Mouse (Mus musculus): ENCODE results near the gene Mrtfa. TPM values are rescaled to one million over a fixed set of nuclear protein-coding genes. Genes with fewer than 3 reads are reported as not detected.

The Mrtfa gene
- polyA plus RNA-seq, 1 experiment from 2014 or later = 22.3 TPM

GRCm38 (mm10) chr15:81212976-81213375 lies 22.4 kb upstream of the Mrtfa start:
- no peaks in the 10 kb centered on the region for H3K27me3 ChIP-seq (ENCODE audit: control insufficient read depth, insufficient read depth, low read length)
- H3K4me2 ChIP-seq (ENCODE audit: low read depth, severe bottlenecking) = no peak overlapping the region
- no peaks in the 10 kb centered on the region for H3K36me3 ChIP-seq (ENCODE audit: control insufficient read depth, insufficient read depth, low read length)
- DNase-seq (ENCODE audit: low spot score) = peak; percentile 63
- H3K9ac ChIP-seq (ENCODE audit: low read length) = no peak overlapping the region
- WGBS = 40% methylated on average over 15 of the region's 15 CpGs
- H3K27ac ChIP-seq (replicated peaks; ENCODE audit: low read depth, low read length) = no peak overlapping the region
- H3K9me3 ChIP-seq (ENCODE audit: control insufficient read depth, low read length) = no peaks in the 10 kb centered on the region
- ATAC-seq (ENCODE audit: insufficient number of reproducible peaks, low FRiP score, low TSS enrichment, low read depth) = 0 out of 2 replicates have a peak, but pooled peaks have one; percentile 13
- H3K4me3 ChIP-seq (ENCODE audit: low read depth, low read length) = no peak overlapping the region
- no peaks in the 10 kb centered on the region for H3K4me1 ChIP-seq (ENCODE audit: control insufficient read depth, insufficient read depth, low read length)

DNA sequence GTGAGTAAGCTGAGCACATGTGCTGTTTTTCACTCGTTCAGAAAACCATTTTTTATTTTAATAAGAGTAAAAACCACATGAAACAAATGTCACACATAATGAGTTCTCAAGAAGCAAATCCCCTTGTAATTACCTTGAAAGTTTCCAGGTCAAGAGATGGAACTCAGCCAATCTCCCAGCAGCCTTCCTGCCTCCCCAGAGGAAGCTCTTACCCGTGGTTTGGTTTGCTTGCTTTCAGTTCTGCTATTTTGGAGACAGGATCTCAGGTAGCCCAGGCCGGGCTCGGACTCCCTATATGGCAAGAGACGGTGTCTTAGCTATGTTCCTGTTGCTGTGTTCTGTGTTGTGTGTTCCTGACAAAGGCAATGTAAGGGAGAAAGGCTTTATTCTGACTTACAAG lies 19.9 kb upstream of the Mrtfa start:
- ATAC-seq (ENCODE audit: insufficient number of reproducible peaks, low FRiP score, low TSS enrichment, low read depth) (no peak), DNase-seq (ENCODE audit: low spot score) (no peak)
- Histone ChIP-seq H3K4me1 (ENCODE audit: control insufficient read depth, insufficient read depth, low read length) (no peaks in the 10 kb centered on the region), H3K27ac (replicated peaks; ENCODE audit: low read depth, low read length) (no peak overlapping the region), H3K4me2 (ENCODE audit: low read depth, severe bottlenecking) (no peak overlapping the region), H3K27me3 (ENCODE audit: control insufficient read depth, insufficient read depth, low read length) (no peaks in the 10 kb centered on the region), H3K36me3 (ENCODE audit: control insufficient read depth, insufficient read depth, low read length) (no peaks in the 10 kb centered on the region), H3K9me3 (ENCODE audit: control insufficient read depth, low read length) (no peaks in the 10 kb centered on the region), H3K4me3 (ENCODE audit: low read depth, low read length) (no peak overlapping the region), H3K9ac (ENCODE audit: low read length) (no peak overlapping the region)
- 75% methylated on average over 5 of the region's 5 CpGs for WGBS

DNA sequence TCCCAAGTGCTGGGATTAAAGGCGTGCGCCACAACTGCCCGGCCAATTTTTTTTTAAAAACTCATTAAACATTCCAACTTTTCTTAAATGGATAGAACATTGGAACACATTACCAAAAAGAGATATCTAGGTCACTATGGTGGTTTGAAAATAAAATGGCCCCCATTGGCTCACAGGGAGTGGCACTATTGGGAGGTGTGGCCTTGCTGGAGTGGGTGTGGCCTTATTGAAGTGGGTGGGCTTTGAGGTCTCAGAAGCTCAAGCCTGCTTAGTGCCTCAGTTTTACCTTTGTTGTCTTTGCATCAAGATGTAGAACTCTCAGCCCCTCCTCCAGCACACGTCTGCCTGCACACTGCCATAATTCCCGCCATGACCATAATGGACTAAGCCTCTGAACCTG lies 11.9 kb upstream of the Mrtfa start:
- no peaks in the 10 kb centered on the region for H3K27me3 ChIP-seq (ENCODE audit: control insufficient read depth, insufficient read depth, low read length)
- H3K9me3 ChIP-seq (ENCODE audit: control insufficient read depth, low read length) = no peaks in the 10 kb centered on the region
- H3K36me3 ChIP-seq (ENCODE audit: control insufficient read depth, insufficient read depth, low read length) = no peaks in the 10 kb centered on the region
- no peak overlapping the region for H3K9ac ChIP-seq (ENCODE audit: low read length)
- no peak overlapping the region for H3K4me2 ChIP-seq (ENCODE audit: low read depth, severe bottlenecking)
- no peaks in the 10 kb centered on the region for H3K4me1 ChIP-seq (ENCODE audit: control insufficient read depth, insufficient read depth, low read length)
- 95% methylated on average over 5 of the region's 5 CpGs for WGBS
- DNase-seq (ENCODE audit: low spot score) (no peak), ATAC-seq (ENCODE audit: insufficient number of reproducible peaks, low FRiP score, low TSS enrichment, low read depth) (no peak)
- H3K4me3 ChIP-seq (ENCODE audit: low read depth, low read length) = no peak overlapping the region
- H3K27ac ChIP-seq (replicated peaks; ENCODE audit: low read depth, low read length) = no peak overlapping the region

DNA sequence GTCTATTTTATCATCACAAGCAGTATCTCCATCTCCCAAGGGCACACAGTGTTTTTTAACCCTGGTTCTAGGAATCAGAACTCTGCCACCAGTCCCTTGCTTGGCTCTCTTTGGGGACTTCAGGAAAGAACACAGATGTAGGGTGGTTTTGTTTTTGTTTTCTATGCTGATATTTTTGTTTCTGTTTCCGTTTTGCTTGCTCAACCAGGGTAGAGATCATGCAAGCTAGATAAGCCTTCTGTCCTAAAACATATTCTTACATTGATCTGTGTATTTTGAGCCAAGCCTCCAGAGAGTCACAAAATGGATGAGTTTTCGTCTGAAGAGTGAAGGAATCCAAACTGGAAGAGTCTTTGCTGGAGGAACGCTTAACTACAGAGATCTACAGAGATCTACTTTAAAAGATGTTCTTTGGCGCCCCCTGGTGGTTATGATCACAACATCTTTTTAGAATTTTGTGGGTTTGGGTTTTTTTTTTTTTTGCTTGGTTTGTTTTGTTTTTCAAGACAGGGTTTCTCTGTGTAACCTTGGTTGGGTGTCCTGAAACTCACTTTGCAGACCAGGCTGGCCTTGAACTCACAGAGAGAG lies 8.9 kb upstream of the Mrtfa start:
- DNase-seq (ENCODE audit: low spot score) = peak; percentile 85
- WGBS = 31% methylated on average over 4 of the region's 4 CpGs

GRCm38 (mm10) chr15:81198447-81198846 lies 7.9 kb upstream of the Mrtfa start:
- H3K36me3 ChIP-seq (ENCODE audit: control insufficient read depth, insufficient read depth, low read length) = no peaks in the 10 kb centered on the region
- no peaks in the 10 kb centered on the region for H3K9me3 ChIP-seq (ENCODE audit: control insufficient read depth, low read length)
- no peak overlapping the region for H3K27ac ChIP-seq (replicated peaks; ENCODE audit: low read depth, low read length)
- no peaks in the 10 kb centered on the region for H3K27me3 ChIP-seq (ENCODE audit: control insufficient read depth, insufficient read depth, low read length)
- no peak for DNase-seq (ENCODE audit: low spot score)
- H3K9ac ChIP-seq (ENCODE audit: low read length) = no peak overlapping the region
- no peak overlapping the region for H3K4me2 ChIP-seq (ENCODE audit: low read depth, severe bottlenecking)
- no peaks in the 10 kb centered on the region for H3K4me1 ChIP-seq (ENCODE audit: control insufficient read depth, insufficient read depth, low read length)
- H3K4me3 ChIP-seq (ENCODE audit: low read depth, low read length) = no peak overlapping the region
- 92% methylated on average over 5 of the region's 5 CpGs for WGBS
- no peak for ATAC-seq (ENCODE audit: insufficient number of reproducible peaks, low FRiP score, low TSS enrichment, low read depth)

More for the DNA sequence above, 8.9 kb upstream of the Mrtfa start:
- no peak overlapping the region for H3K4me2 ChIP-seq (ENCODE audit: low read depth, severe bottlenecking)
- no peak overlapping the region for H3K4me3 ChIP-seq (ENCODE audit: low read depth, low read length)
- H3K9ac ChIP-seq (ENCODE audit: low read length) = no peak overlapping the region
- H3K27ac ChIP-seq (replicated peaks; ENCODE audit: low read depth, low read length) = no peak overlapping the region
- no peaks in the 10 kb centered on the region for H3K27me3 ChIP-seq (ENCODE audit: control insufficient read depth, insufficient read depth, low read length)
- ATAC-seq (ENCODE audit: insufficient number of reproducible peaks, low FRiP score, low TSS enrichment, low read depth) = no peak
- H3K36me3 ChIP-seq (ENCODE audit: control insufficient read depth, insufficient read depth, low read length) = no peaks in the 10 kb centered on the region
- H3K4me1 ChIP-seq (ENCODE audit: control insufficient read depth, insufficient read depth, low read length) = no peaks in the 10 kb centered on the region
- H3K9me3 ChIP-seq (ENCODE audit: control insufficient read depth, low read length) = no peaks in the 10 kb centered on the region

GRCm38 (mm10) chr15:81197197-81197596 lies 6.6 kb upstream of the Mrtfa start:
- no peak overlapping the region for H3K4me2 ChIP-seq (ENCODE audit: low read depth, severe bottlenecking)
- no peaks in the 10 kb centered on the region for H3K36me3 ChIP-seq (ENCODE audit: control insufficient read depth, insufficient read depth, low read length)
- DNase-seq (ENCODE audit: low spot score) (no peak), ATAC-seq (ENCODE audit: insufficient number of reproducible peaks, low FRiP score, low TSS enrichment, low read depth) (no peak)
- 86% methylated on average over 10 of the region's 10 CpGs for WGBS
- H3K4me1 ChIP-seq (ENCODE audit: control insufficient read depth, insufficient read depth, low read length) = no peaks in the 10 kb centered on the region
- H3K4me3 ChIP-seq (ENCODE audit: low read depth, low read length) = no peak overlapping the region
- H3K27me3 ChIP-seq (ENCODE audit: control insufficient read depth, insufficient read depth, low read length) = no peaks in the 10 kb centered on the region
- no peak overlapping the region for H3K9ac ChIP-seq (ENCODE audit: low read length)
- H3K9me3 ChIP-seq (ENCODE audit: control insufficient read depth, low read length) = no peaks in the 10 kb centered on the region
- H3K27ac ChIP-seq (replicated peaks; ENCODE audit: low read depth, low read length) = no peak overlapping the region

- no peak for ATAC-seq (ENCODE audit: insufficient number of reproducible peaks, low FRiP score, low TSS enrichment, low read depth)
- H3K9ac ChIP-seq (ENCODE audit: low read length) = no peak overlapping the region
- H3K27ac ChIP-seq (replicated peaks; ENCODE audit: low read depth, low read length) = no peak overlapping the region
- 62% methylated on average over 4 of the region's 4 CpGs for WGBS
- H3K27me3 ChIP-seq (ENCODE audit: control insufficient read depth, insufficient read depth, low read length) = no peaks in the 10 kb centered on the region
- H3K9me3 ChIP-seq (ENCODE audit: control insufficient read depth, low read length) = no peaks in the 10 kb centered on the region
- no peaks in the 10 kb centered on the region for H3K36me3 ChIP-seq (ENCODE audit: control insufficient read depth, insufficient read depth, low read length)
- no peaks in the 10 kb centered on the region for H3K4me1 ChIP-seq (ENCODE audit: control insufficient read depth, insufficient read depth, low read length)
- no peak for DNase-seq (ENCODE audit: low spot score)
- H3K4me2 ChIP-seq (ENCODE audit: low read depth, severe bottlenecking) = no peak overlapping the region
- H3K4me3 ChIP-seq (ENCODE audit: low read depth, low read length) = no peak overlapping the region
Observed at GRCm38 (mm10) chr15:81195447-81195846, 4.9 kb upstream of the Mrtfa start.

DNA sequence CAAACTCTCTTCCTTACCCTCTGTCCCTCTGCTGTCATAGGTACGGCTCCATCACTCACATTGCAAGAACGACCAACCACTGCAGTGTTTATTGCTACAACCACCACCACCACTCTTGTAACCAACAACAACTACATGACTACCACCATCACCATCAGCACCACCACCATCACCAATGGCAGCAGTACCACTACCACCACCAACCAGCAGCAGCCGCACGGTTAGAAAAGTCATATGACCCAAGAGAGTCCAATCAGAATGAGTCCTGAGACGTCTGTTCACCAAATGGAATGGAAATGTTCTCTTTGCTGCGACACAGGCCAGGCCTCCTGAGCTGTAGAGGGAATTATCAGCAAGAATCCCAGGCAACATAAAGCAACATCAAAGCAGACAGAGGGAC lies 4.2 kb upstream of the Mrtfa start:
- WGBS = 87% methylated on average over 6 of the region's 6 CpGs
- ATAC-seq (ENCODE audit: insufficient number of reproducible peaks, low FRiP score, low TSS enrichment, low read depth) (no peak), DNase-seq (ENCODE audit: low spot score) (no peak)
- Histone ChIP-seq H3K4me1 (ENCODE audit: control insufficient read depth, insufficient read depth, low read length) (no peaks in the 10 kb centered on the region), H3K4me2 (ENCODE audit: low read depth, severe bottlenecking) (no peak overlapping the region), H3K9ac (ENCODE audit: low read length) (no peak overlapping the region), H3K36me3 (ENCODE audit: control insufficient read depth, insufficient read depth, low read length) (no peaks in the 10 kb centered on the region), H3K4me3 (ENCODE audit: low read depth, low read length) (no peak overlapping the region), H3K27me3 (ENCODE audit: control insufficient read depth, insufficient read depth, low read length) (no peaks in the 10 kb centered on the region), H3K9me3 (ENCODE audit: control insufficient read depth, low read length) (no peaks in the 10 kb centered on the region), H3K27ac (replicated peaks; ENCODE audit: low read depth, low read length) (no peak overlapping the region)

- Histone ChIP-seq H3K4me2 (ENCODE audit: low read depth, severe bottlenecking) (no peak overlapping the region), H3K4me1 (ENCODE audit: control insufficient read depth, insufficient read depth, low read length) (0 out of 2 replicates have a peak, but pooled peaks cover 3% of the 10 kb centered on the region), H3K4me3 (ENCODE audit: low read depth, low read length) (no peak overlapping the region), H3K36me3 (ENCODE audit: control insufficient read depth, insufficient read depth, low read length) (no peaks in the 10 kb centered on the region), H3K27ac (replicated peaks; ENCODE audit: low read depth, low read length) (no peak overlapping the region), H3K9ac (ENCODE audit: low read length) (no peak overlapping the region), H3K9me3 (ENCODE audit: control insufficient read depth, low read length) (no peaks in the 10 kb centered on the region), H3K27me3 (ENCODE audit: control insufficient read depth, insufficient read depth, low read length) (no peaks in the 10 kb centered on the region)
- DNase-seq (ENCODE audit: low spot score) = no peak
- no peak for ATAC-seq (ENCODE audit: insufficient number of reproducible peaks, low FRiP score, low TSS enrichment, low read depth)
- 89% methylated on average over 8 of the region's 8 CpGs for WGBS
Observed at GRCm38 (mm10) chr15:81192858-81193257, 2.3 kb upstream of the Mrtfa start.

All from limb, embryonic 11.5 days (tissue).